Mouse (Mus musculus) lung, embryonic 16.5 days (tissue): ENCODE measurements around the gene Scnn1a. TPM values are rescaled to one million over a fixed set of nuclear protein-coding genes. Genes with fewer than 3 reads are reported as not detected.
A peak's percentile ranks its signal among the peaks of the same experiment; 100 is the strongest.

Experiments used
- ATAC-seq: fragments of 200-750 bp; cut with Nextera tagmentation; 2 replicates; pipeline ENCODE4 v1.8.0; 2017; ENCODE audit warnings: low read depth, mild to moderate bottlenecking, moderate library complexity
- H3K27ac ChIP-seq: fragments of 300-500 bp; sonication (generic); 2 replicates; pipeline ENCODE4 v1.5.1; 2014; ENCODE audit warnings: mild to moderate bottlenecking, control low read depth, low read length
- H3K27me3 ChIP-seq: fragments of 300-500 bp; sonication (generic); 2 replicates; pipeline ENCODE4 v1.6.1; 2014; ENCODE audit warnings: low read depth, low read length, mixed read lengths; ENCODE audit not compliant: control insufficient read depth, insufficient read depth
- H3K36me3 ChIP-seq: fragments of 300-500 bp; sonication (generic); 2 replicates; pipeline ENCODE4 v1.6.1; 2014; ENCODE audit warnings: low read length; ENCODE audit not compliant: control insufficient read depth, insufficient read depth
- H3K4me1 ChIP-seq: fragments of 300-500 bp; sonication (generic); replicated peaks from 2 replicates; pipeline ENCODE4 v1.6.1; 2014; ENCODE audit warnings: low read length, mixed read lengths; ENCODE audit not compliant: control insufficient read depth, insufficient read depth
- H3K4me2 ChIP-seq: fragments of 300-500 bp; sonication (generic); 2 replicates; pipeline ENCODE4 v1.6.1; 2014; ENCODE audit warnings: low read depth, low read length, control low read depth
- H3K4me3 ChIP-seq: fragments of 300-500 bp; sonication (generic); 2 replicates; pipeline ENCODE4 v1.5.1; 2014; ENCODE audit warnings: mild to moderate bottlenecking, low read length, control low read depth
- H3K9ac ChIP-seq: fragments of 300-500 bp; sonication (generic); 2 replicates; pipeline ENCODE4 v1.6.1; 2014; ENCODE audit warnings: low read length, control low read depth
- H3K9me3 ChIP-seq: fragments of 300-500 bp; sonication (generic); 2 replicates; pipeline ENCODE4 v1.6.1; 2016; ENCODE audit warnings: low read length; ENCODE audit not compliant: control insufficient read depth
- WGBS: fragments of 180-500 bp; shearing (Covaris S2); extraction: QIAGEN DNeasy Blood & Tissue Kit; methylation state at CpG from one replicate; pipeline ENCODE4 v1.1.7; 2014; 5-methylcytosine and 5-hydroxymethylcytosine counted together
- polyA plus RNA-seq: library from polyadenylated mRNA; unstranded; fragments of >200 nt; fragmentation: Nextera tagmentation; extraction: Ambion mirVana; gene quantifications from 2 replicates; pipeline ENCODE4 v1.2.1, GENCODE M21; 2015

Scnn1a gene
- polyA plus RNA-seq, 1 experiment from 2014 or later, result 9.1 TPM

DNA sequence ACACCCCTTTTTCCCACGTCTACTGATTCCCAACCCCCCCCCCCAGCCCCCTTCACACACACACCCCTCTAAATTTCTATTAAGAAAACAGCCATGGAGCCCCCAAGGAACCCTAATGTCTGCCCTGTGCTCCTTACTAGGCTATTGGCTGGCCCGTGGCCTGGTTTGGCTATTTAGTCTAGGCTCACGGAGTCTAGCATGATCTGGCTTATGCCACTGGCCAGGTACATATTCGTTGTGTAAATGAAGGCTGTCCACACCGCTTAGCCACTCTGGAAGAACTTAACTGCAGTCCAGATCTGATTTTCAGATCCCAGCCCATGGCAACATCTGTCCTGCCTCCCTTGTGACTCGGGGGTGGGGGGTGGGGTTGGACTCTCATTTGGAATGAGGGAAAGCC, 5.7 kb upstream of the Scnn1a start:
- Histone ChIP-seq H3K36me3 (peaks cover 5% of the 10 kb centered on the region), H3K4me1 (peaks cover 38% of the 10 kb centered on the region), H3K4me3 (no peak overlapping the region), H3K9ac (no peak overlapping the region; the same call in 1 of the 2 replicates), H3K27ac (no peak overlapping the region), H3K9me3 (no peaks in the 10 kb centered on the region), H3K27me3 (no peaks in the 10 kb centered on the region), H3K4me2 (no peak overlapping the region)
- 78% methylated on average over 6 of the region's 6 CpGs for WGBS
- no peak for ATAC-seq

DNA sequence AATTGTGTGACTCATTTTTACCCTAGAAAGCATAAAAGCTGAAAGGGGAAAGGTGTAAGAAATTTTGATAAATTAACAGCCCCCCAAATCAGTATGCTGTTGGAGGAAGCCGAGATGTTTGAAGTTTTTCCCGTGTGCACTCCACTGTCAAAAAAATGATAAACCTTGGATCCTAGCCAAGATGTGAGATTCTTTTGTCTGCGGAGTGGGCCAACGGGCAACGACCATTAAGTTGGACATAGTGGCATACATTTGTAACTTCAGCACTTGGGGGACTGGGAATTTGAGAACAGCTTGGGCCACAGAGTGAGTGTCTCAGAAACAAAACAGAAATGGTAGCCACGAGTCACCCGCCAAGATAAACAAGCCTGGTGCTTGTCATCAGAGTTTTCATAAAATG, 3.4 kb upstream of the Scnn1a start:
- no peak overlapping the region for H3K27ac ChIP-seq
- WGBS, result 17% methylated on average over 7 of the region's 7 CpGs
- H3K4me2 ChIP-seq, result no peak overlapping the region
- peaks cover 10% of the 10 kb centered on the region for H3K27me3 ChIP-seq
- no peak overlapping the region for H3K4me3 ChIP-seq
- no peak overlapping the region for H3K9ac ChIP-seq
- H3K4me1 ChIP-seq, result peaks cover 41% of the 10 kb centered on the region
- H3K9me3 ChIP-seq, result no peaks in the 10 kb centered on the region
- no peaks in the 10 kb centered on the region for H3K36me3 ChIP-seq
- ATAC-seq, result no peak

DNA sequence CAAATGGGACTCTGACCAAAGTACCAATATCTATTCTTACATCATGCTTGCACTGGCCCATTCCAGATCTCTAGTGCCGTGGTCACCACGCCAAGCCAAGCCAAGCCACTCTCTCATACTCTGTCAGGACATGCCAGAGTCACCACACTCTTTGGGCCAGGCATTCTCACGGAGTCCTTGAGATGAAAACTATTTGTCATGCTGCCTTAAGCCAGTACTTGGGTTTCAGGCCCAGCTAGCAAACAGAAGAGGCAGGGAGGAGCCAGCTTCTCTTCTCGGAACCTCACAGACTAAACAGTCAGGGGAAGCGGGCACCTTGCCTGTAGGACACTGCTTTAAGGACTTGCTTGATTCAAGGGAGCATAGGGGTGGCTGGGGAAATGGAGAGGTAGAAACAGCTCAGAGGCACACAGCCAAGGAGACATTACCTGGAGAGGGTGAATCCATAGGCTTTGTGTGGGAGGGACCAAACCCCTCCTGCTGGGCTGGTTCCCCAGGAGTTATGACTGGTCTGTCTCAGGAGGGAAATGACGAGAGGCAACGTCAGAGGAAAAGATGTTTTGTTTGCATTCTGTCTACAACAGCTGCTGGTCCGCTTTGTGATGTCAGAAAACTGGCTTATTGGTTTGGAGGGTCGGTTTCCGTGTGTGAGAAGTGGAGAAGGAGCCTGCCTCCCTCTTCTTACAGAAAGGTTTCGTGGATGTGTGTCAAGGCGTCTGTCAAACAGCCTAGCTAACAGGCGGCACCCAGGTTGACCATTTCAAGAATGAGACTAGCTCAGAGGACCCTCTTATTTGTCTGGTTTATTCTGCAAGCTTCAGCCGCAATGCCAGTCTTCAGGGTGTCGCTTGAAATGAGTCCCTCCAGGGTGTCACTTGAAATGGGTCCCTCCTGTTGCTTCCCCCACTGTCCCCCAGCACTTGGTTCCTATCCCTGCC, 1.2 kb upstream of the Scnn1a start:
- ATAC-seq, result peak; percentile 25

DNA sequence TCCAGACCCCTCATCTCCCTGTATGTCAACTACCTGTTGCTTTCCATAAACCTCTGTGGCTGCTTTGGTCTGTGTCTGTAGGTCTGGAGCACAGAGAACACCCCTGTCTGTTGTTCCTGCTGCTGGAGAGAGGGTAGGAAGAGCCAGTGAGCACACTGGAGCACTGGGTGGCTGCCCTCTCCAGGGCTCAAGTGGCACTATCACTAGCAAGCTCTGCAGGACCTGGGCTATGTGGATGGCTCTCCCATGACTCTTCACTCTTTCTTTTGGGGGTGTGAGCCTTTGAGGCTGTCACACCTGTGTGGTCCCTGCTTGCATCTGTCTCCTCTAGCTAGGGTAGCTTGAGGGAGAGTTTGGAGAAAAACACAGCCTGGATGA, 551 bp upstream of the Scnn1a start:
- H3K27me3 ChIP-seq, result peaks cover 14% of the 10 kb centered on the region
- ATAC-seq, result no peak
- H3K4me2 ChIP-seq, result no peak overlapping the region
- no peaks in the 10 kb centered on the region for H3K9me3 ChIP-seq
- no peak overlapping the region; the same call in none of the 2 replicates for H3K9ac ChIP-seq
- no peak overlapping the region for H3K4me3 ChIP-seq
- H3K27ac ChIP-seq, result peak overlapping the region; percentile 18
- H3K36me3 ChIP-seq, result no peaks in the 10 kb centered on the region
- H3K4me1 ChIP-seq, result peaks cover 26% of the 10 kb centered on the region

More for the DNA sequence above, 1.2 kb upstream of the Scnn1a start:
- Histone ChIP-seq H3K36me3 (no peaks in the 10 kb centered on the region), H3K9ac (peak overlapping the region; percentile 40), H3K27ac (peak overlapping the region; percentile 39), H3K9me3 (no peaks in the 10 kb centered on the region), H3K4me1 (peaks cover 30% of the 10 kb centered on the region), H3K4me3 (no peak overlapping the region), H3K27me3 (peaks cover 14% of the 10 kb centered on the region), H3K4me2 (0 out of 2 replicates have a peak overlapping the region, but pooled peaks have one; percentile 20)
- 34% methylated on average over 15 of the region's 15 CpGs for WGBS

DNA sequence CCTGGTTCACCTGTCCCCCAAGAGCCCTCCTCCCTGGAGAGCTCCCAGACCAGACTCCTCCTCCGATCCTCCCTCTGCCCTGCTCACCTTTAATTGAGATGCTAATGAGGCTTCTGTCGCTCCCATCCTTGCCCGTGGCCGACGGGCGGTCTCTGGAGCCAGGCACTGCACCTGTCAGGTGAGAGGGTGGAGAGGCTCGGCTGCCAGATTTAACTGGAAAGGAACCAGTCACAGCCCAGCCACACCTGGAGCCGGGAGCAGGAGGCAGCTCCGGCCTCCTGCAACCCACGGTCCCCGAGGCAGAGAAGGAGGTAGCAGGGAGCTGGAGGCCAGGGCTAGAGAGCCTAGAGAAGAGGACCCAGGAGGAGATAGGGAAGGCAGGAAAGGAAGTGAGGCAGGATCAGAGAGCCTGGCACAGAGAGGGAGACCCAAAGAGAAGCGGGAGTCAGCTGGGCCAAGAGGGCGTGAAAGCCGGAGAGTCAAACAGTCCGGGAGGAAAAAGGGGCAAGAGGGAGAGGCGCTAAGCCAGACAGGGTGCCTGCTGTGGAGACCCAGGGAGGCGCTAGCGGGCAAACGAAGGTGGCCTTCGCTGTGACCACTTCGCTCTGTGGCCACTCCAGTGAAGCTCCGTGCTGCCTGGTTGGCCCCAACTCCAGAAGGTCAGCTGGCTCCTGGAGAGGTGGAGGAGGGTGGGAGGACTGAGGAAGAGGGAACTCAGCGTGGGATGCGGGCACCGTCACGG, 826 bp downstream of the Scnn1a start:
- peak overlapping the region; percentile 32 for H3K4me2 ChIP-seq
- no peaks in the 10 kb centered on the region for H3K36me3 ChIP-seq
- no peaks in the 10 kb centered on the region for H3K9me3 ChIP-seq
- H3K4me3 ChIP-seq, result peak overlapping the region; percentile 26
- peak overlapping the region; percentile 51 for H3K27ac ChIP-seq
- peak overlapping the region; percentile 43 for H3K9ac ChIP-seq
- 12% methylated on average over 26 of the region's 26 CpGs for WGBS
- peaks cover 26% of the 10 kb centered on the region for H3K4me1 ChIP-seq
- H3K27me3 ChIP-seq, result peaks cover 14% of the 10 kb centered on the region
- ATAC-seq, result peak; percentile 13; the same call in 1 of the 2 replicates

DNA sequence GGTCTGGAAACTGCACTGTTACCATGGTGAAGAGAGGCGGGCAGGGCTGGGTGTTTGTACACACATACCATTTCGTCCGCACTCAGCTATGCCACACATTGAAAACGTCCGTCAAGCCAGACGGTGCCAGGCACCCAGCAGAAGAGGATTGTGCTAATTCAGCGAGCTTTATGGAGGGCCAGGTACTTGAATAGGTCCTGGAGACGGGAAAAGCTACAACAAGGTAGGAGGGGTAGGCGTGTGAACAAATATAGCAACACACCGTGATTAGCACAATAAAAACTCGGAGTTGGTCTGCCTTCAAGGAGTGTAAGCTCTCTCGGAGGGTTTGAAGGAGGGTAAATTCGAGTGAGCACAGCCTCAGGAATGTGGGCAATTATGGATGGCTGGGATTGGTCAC, 2.3 kb downstream of the Scnn1a start:
- H3K4me1 ChIP-seq, result peaks cover 23% of the 10 kb centered on the region
- peak; percentile 48; the same call in 1 of the 2 replicates for ATAC-seq
- peak overlapping the region; percentile 65 for H3K27ac ChIP-seq
- H3K9ac ChIP-seq, result no peak overlapping the region
- no peaks in the 10 kb centered on the region for H3K9me3 ChIP-seq
- H3K4me2 ChIP-seq, result peak overlapping the region; percentile 32
- no peaks in the 10 kb centered on the region for H3K36me3 ChIP-seq
- no peak overlapping the region; the same call in 1 of the 2 replicates for H3K4me3 ChIP-seq
- H3K27me3 ChIP-seq, result peaks cover 14% of the 10 kb centered on the region
- 38% methylated on average over 13 of the region's 13 CpGs for WGBS

DNA sequence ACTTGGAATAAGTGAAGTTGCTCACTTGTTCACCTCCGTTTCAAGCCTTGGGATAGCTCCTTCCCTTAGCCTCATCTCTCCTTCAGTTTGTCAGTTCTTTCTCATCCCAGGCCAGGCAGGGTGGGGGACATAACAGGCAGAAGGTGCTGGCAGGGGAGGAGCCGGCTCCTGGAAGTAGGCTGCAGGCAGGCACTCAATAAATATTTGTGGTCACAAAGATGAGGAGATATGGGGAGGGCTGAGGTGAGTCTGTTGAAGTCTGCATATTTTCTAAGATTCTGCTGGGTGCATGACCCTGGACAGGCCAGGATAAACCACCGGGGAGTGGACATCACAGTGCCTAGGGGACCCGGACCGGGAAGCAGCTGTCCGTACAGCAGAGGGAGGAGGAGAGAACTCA, 3.1 kb downstream of the Scnn1a start:
- Histone ChIP-seq H3K9me3 (no peaks in the 10 kb centered on the region), H3K4me2 (peak overlapping the region; percentile 23; the same call in 1 of the 2 replicates), H3K36me3 (no peaks in the 10 kb centered on the region), H3K27me3 (peaks cover 14% of the 10 kb centered on the region), H3K27ac (no peak overlapping the region), H3K9ac (no peak overlapping the region), H3K4me1 (peaks cover 23% of the 10 kb centered on the region), H3K4me3 (peak overlapping the region; percentile 4; the same call in 1 of the 2 replicates)
- 28% methylated on average over 6 of the region's 6 CpGs for WGBS
- no peak; the same call in 1 of the 2 replicates for ATAC-seq

DNA sequence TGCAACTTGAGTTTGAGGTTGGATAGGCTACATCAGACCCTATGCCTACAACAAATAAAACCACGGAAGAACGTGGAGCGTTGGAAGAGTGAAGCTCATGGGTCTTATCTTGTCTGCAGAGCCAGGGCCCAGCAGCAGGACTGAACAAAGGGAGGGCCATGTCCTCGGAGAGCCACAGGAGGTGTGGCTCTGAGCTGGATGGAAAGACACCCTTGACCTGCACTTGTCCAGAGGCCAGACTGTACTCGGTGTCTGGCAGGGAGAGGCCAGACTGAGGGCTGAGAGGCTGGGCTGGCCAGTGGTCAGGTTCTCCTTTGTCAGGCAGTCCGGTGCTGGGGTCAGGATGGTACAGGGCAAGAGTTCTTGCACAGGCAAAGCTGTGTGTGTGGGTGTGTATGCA, 4.9 kb downstream of the Scnn1a start:
- H3K4me3 ChIP-seq, result no peak overlapping the region

DNA sequence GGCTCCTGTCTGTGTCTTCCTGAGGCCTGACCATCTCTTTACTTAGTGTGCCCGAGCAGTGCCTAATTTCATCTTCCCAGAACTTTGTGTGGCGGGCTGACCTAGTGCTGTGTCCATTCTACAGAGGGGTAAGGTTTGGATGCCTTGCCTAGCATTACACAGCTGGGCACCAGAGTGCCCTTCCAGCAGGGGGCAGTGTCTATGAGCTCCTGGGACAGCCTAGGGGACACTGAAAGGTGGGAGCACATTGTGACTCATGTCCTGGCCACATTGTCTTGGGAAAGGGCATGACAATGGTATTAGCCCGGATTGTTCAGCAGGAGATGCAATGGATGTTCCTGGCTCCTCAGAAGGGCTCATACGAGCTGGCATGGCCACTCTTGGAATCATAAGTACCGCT, 7.8 kb downstream of the Scnn1a start:
- H3K9me3 ChIP-seq, result no peaks in the 10 kb centered on the region
- H3K4me3 ChIP-seq, result no peak overlapping the region
- peaks cover 8% of the 10 kb centered on the region; the same call in 1 of the 2 replicates for H3K4me1 ChIP-seq
- H3K36me3 ChIP-seq, result no peaks in the 10 kb centered on the region
- H3K9ac ChIP-seq, result no peak overlapping the region
- H3K27ac ChIP-seq, result no peak overlapping the region
- WGBS, result 73% methylated on average over 5 of the region's 5 CpGs
- H3K4me2 ChIP-seq, result no peak overlapping the region
- no peaks in the 10 kb centered on the region for H3K27me3 ChIP-seq
- ATAC-seq, result no peak

More for the DNA sequence above, 4.9 kb downstream of the Scnn1a start:
- H3K9ac ChIP-seq, result no peak overlapping the region
- no peaks in the 10 kb centered on the region for H3K9me3 ChIP-seq
- H3K36me3 ChIP-seq, result no peaks in the 10 kb centered on the region
- no peak for ATAC-seq
- peaks cover 14% of the 10 kb centered on the region for H3K27me3 ChIP-seq
- H3K4me2 ChIP-seq, result no peak overlapping the region
- 42% methylated on average over 6 of the region's 6 CpGs for WGBS
- peaks cover 13% of the 10 kb centered on the region; the same call in 1 of the 2 replicates for H3K4me1 ChIP-seq
- no peak overlapping the region for H3K27ac ChIP-seq
